Mouse (Mus musculus): ENCODE results near the gene Gm36079.
"Not testable (repeated sequence)": the region's sequence is repeated elsewhere in the genome, so short reads cannot be mapped to it uniquely, and the experiment has no call there.

GRCm38 (mm10) chr13:120026373-120026772 lies 438 bp downstream of the Gm36079 start:
- TF ChIP-seq CTCF (IDR thresholded peaks at IDR 0.05; ENCODE audit: borderline replicate concordance, insufficient read depth, low read length); POLR2A (IDR thresholded peaks at IDR 0.05; ENCODE audit: low read depth, low read length): not testable (repeated sequence)
